Mouse (Mus musculus): ENCODE measurements around the gene Zmiz2. TPM values are rescaled to one million over a fixed set of nuclear protein-coding genes. Genes with fewer than 3 reads are reported as not detected.
"Not testable (repeated sequence)": the region's sequence is repeated elsewhere in the genome, so short reads cannot be mapped to it uniquely, and the experiment has no call there.

Gene Zmiz2
- polyA plus RNA-seq (2016; fragmentation: Nextera tagmentation; extraction: Ambion mirVana) = 5.6 and 6.7 TPM in 2 replicates

- WGBS (ENCODE audit: insufficient replicate concordance) = 5% methylated on average over 57 of the region's 60 CpGs
- H3K9me3 ChIP-seq (replicated peaks) = no peaks in the 10 kb centered on the region
Measured at GRCm38 (mm10) chr11:6388726-6389413, at the start of gene Zmiz2. Gene Zmiz2, plus strand, starts transcription at chr11:6389074.

GRCm38 (mm10) chr11:6345956-6346355 is 42.9 kb upstream of the Zmiz2 start:
- no peaks in the 10 kb centered on the region for H3K27me3 ChIP-seq (replicated peaks)
- H3K4me2 ChIP-seq = no peak overlapping the region
- no peak overlapping the region for H3K9ac ChIP-seq
- no peak overlapping the region for H3K27ac ChIP-seq
- H3K4me3 ChIP-seq = no peak overlapping the region
- 85% methylated on average over 4 of the region's 4 CpGs for WGBS (ENCODE audit: insufficient replicate concordance)
- ATAC-seq = no peak
- H3K9me3 ChIP-seq (replicated peaks) = no peaks in the 10 kb centered on the region
- H3K4me1 ChIP-seq = 0 out of 2 replicates have a peak, but pooled peaks cover 3% of the 10 kb centered on the region
- peaks cover 98% of the 10 kb centered on the region for H3K36me3 ChIP-seq

More at GRCm38 (mm10) chr11:6388726-6389413, at the start of gene Zmiz2:
- peaks cover 17% of the 10 kb centered on the region for H3K36me3 ChIP-seq
- H3K27ac ChIP-seq = peak within 1 kb of the TSS; percentile 90
- H3K27me3 ChIP-seq (replicated peaks) = no peaks in the 10 kb centered on the region
- peak; percentile 99 for ATAC-seq
- H3K9ac ChIP-seq = peak within 1 kb of the TSS; percentile 89
- peak within 1 kb of the TSS; percentile 91 for H3K4me3 ChIP-seq
- H3K4me2 ChIP-seq = peak within 1 kb of the TSS; percentile 96
- peaks cover 41% of the 10 kb centered on the region for H3K4me1 ChIP-seq

DNA sequence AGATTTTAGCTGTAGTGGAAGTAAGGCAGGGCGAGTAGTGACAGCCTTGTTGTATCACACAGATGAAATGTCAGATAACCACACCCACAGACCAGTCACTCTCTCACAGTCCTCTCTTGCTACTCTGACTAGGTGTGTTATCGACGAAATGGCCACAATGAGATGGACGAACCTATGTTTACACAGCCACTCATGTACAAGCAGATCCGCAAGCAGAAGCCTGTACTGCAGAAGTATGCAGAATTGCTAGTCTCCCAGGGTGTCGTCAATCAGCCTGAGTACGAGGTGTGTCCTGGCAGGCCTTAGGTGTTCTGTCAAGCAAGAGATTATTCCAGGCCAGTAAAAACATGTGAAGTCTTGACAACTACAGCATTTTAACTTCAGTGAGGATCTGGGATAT is 41.9 kb upstream of the Zmiz2 start:
- Histone ChIP-seq H3K36me3 (peaks cover 97% of the 10 kb centered on the region), H3K27me3 (replicated peaks) (no peaks in the 10 kb centered on the region), H3K4me1 (no peaks in the 10 kb centered on the region), H3K27ac (no peak overlapping the region), H3K9ac (no peak overlapping the region), H3K9me3 (replicated peaks) (no peaks in the 10 kb centered on the region), H3K4me2 (no peak overlapping the region), H3K4me3 (no peak overlapping the region)
- 84% methylated on average over 7 of the region's 7 CpGs for WGBS (ENCODE audit: insufficient replicate concordance)
- no peak for ATAC-seq

GRCm38 (mm10) chr11:6348681-6349200 is 40.1 kb upstream of the Zmiz2 start:
- WGBS (ENCODE audit: insufficient replicate concordance) = 91% methylated on average over 11 of the region's 11 CpGs
- no peak overlapping the region for H3K27ac ChIP-seq

GRCm38 (mm10) chr11:6349586-6349985 is 39.3 kb upstream of the Zmiz2 start:
- H3K27ac ChIP-seq = no peak overlapping the region
- no peak for ATAC-seq
- H3K4me2 ChIP-seq = no peak overlapping the region
- no peaks in the 10 kb centered on the region for H3K9me3 ChIP-seq (replicated peaks)
- H3K4me1 ChIP-seq = no peaks in the 10 kb centered on the region
- no peak overlapping the region for H3K9ac ChIP-seq
- no peaks in the 10 kb centered on the region for H3K27me3 ChIP-seq (replicated peaks)
- H3K36me3 ChIP-seq = peaks cover 99% of the 10 kb centered on the region
- WGBS (ENCODE audit: insufficient replicate concordance) = 96% methylated on average over 5 of the region's 5 CpGs
- H3K4me3 ChIP-seq = no peak overlapping the region

More at GRCm38 (mm10) chr11:6348681-6349200, 40.1 kb upstream of the Zmiz2 start:
- Histone ChIP-seq H3K9ac (no peak overlapping the region), H3K9me3 (replicated peaks) (no peaks in the 10 kb centered on the region), H3K36me3 (peaks cover 99% of the 10 kb centered on the region), H3K4me3 (no peak overlapping the region), H3K4me1 (no peaks in the 10 kb centered on the region), H3K27me3 (replicated peaks) (no peaks in the 10 kb centered on the region), H3K4me2 (no peak overlapping the region)
- no peak for ATAC-seq

- Histone ChIP-seq H3K9me3 (replicated peaks) (no peaks in the 10 kb centered on the region), H3K4me2 (no peak overlapping the region), H3K27me3 (replicated peaks) (no peaks in the 10 kb centered on the region), H3K36me3 (peaks cover 79% of the 10 kb centered on the region), H3K4me1 (no peaks in the 10 kb centered on the region), H3K9ac (no peak overlapping the region), H3K27ac (no peak overlapping the region), H3K4me3 (no peak overlapping the region)
- WGBS (ENCODE audit: insufficient replicate concordance) = 91% methylated on average over 4 of the region's 4 CpGs
- ATAC-seq = no peak
Measured at GRCm38 (mm10) chr11:6355106-6355505, 33.8 kb upstream of the Zmiz2 start.

- 82% methylated on average over 9 of the region's 9 CpGs for WGBS (ENCODE audit: insufficient replicate concordance)
- Histone ChIP-seq H3K27ac (no peak overlapping the region), H3K4me1 (peaks cover 9% of the 10 kb centered on the region), H3K4me3 (no peak overlapping the region), H3K4me2 (no peak overlapping the region), H3K9me3 (replicated peaks) (no peaks in the 10 kb centered on the region), H3K9ac (no peak overlapping the region), H3K36me3 (no peaks in the 10 kb centered on the region), H3K27me3 (replicated peaks) (no peaks in the 10 kb centered on the region)
- no peak for ATAC-seq
Measured at GRCm38 (mm10) chr11:6364581-6365275, 24.1 kb upstream of the Zmiz2 start.

DNA sequence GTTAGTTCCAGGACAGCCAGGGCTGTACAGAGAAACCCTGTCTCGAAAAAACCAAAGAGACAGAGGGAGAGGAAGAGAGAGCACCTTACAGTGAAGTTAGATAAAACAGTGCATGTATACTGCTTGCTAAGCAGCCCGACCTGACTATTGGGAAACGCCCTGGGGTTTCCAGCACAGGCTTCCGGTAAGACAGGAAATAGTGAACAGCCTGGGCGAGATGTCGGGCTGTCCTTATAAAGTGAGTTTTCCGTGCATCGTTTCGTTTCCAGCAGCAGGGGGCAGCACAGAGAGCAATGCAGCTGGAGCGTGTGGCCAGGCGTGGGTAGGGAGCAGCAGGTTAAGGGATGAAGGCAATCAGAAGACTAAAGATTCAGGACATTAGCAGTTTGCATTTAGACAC is 23.0 kb upstream of the Zmiz2 start:
- peak; percentile 93 for ATAC-seq
- Histone ChIP-seq H3K27me3 (replicated peaks) (no peaks in the 10 kb centered on the region), H3K4me3 (0 out of 2 replicates have a peak overlapping the region, but pooled peaks have one; percentile 6), H3K9me3 (replicated peaks) (no peaks in the 10 kb centered on the region), H3K9ac (no peak overlapping the region), H3K4me1 (peaks cover 9% of the 10 kb centered on the region), H3K27ac (peak overlapping the region; percentile 62; the same call in 1 of the 2 replicates), H3K36me3 (no peaks in the 10 kb centered on the region), H3K4me2 (peak overlapping the region; percentile 51)
- 8% methylated on average over 11 of the region's 11 CpGs for WGBS (ENCODE audit: insufficient replicate concordance)

- H3K9ac ChIP-seq = no peak overlapping the region
- no peak overlapping the region for H3K27ac ChIP-seq
- 72% methylated on average over 6 of the region's 6 CpGs for WGBS (ENCODE audit: insufficient replicate concordance)
- H3K36me3 ChIP-seq = no peaks in the 10 kb centered on the region
- ATAC-seq = no peak
- H3K27me3 ChIP-seq (replicated peaks) = no peaks in the 10 kb centered on the region
- no peaks in the 10 kb centered on the region for H3K9me3 ChIP-seq (replicated peaks)
- no peak overlapping the region for H3K4me3 ChIP-seq
- no peak overlapping the region for H3K4me2 ChIP-seq
- H3K4me1 ChIP-seq = peaks cover 9% of the 10 kb centered on the region
Measured at GRCm38 (mm10) chr11:6366434-6366833, 22.4 kb upstream of the Zmiz2 start.

DNA sequence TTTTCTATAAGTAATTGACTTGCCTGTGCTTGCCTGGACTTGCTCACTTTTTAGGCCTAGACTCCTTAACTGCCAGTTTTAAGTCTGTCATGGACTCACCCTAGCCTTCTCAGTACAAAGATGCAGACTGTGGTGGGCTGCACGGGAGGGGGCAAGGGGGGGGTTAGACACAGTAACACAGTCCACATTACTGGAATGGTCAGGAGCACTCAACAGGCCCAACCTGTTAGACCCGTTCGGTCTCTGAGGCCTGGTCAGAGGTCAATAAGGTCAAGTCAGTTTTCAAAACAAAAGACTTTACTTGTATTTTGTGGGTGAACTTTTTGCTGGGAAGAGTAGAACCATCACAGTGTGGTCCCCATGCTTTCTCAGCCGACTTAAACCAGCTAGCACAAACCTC is 21.7 kb upstream of the Zmiz2 start:
- ATAC-seq = no peak
- Histone ChIP-seq H3K9ac (no peak overlapping the region), H3K4me1 (peaks cover 9% of the 10 kb centered on the region), H3K27ac (no peak overlapping the region), H3K27me3 (replicated peaks) (no peaks in the 10 kb centered on the region), H3K36me3 (no peaks in the 10 kb centered on the region), H3K9me3 (replicated peaks) (no peaks in the 10 kb centered on the region), H3K4me3 (no peak overlapping the region), H3K4me2 (no peak overlapping the region)
- WGBS (ENCODE audit: insufficient replicate concordance) = 67% methylated on average over 4 of the region's 4 CpGs

DNA sequence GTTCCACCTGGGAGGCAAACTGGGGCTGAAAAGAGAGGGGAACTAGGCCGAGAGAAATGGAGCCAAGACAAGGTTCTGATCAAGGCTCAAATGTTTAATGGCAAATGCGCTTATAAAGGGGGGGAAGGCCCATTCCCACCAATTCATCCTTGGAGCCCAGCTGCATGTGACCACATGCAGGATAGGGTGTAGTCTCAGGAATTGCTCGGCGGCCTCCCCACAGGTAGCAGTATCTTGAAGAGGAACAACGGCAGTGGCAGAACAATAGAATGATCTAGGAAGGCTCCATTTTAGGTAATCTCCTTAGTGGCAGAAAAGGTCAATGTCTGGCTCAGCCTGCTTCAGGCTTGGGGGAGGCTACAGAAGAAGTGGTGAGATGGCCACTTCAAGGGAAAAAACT is 20.9 kb upstream of the Zmiz2 start:
- 71% methylated on average over 5 of the region's 5 CpGs for WGBS (ENCODE audit: insufficient replicate concordance)
- H3K27ac ChIP-seq; H3K9ac ChIP-seq; H3K9me3 ChIP-seq (replicated peaks); H3K27me3 ChIP-seq (replicated peaks); H3K4me1 ChIP-seq; H3K4me2 ChIP-seq; H3K36me3 ChIP-seq; H3K4me3 ChIP-seq; ATAC-seq: not testable (repeated sequence)

All from liver, embryonic 12.5 days (tissue).